Mouse (Mus musculus): ENCODE measurements around the gene Grk2. TPM values are rescaled to one million over a fixed set of nuclear protein-coding genes. Genes with fewer than 3 reads are reported as not detected.

The Grk2 gene
- polyA plus RNA-seq, 1 experiment: 120 TPM

DNA sequence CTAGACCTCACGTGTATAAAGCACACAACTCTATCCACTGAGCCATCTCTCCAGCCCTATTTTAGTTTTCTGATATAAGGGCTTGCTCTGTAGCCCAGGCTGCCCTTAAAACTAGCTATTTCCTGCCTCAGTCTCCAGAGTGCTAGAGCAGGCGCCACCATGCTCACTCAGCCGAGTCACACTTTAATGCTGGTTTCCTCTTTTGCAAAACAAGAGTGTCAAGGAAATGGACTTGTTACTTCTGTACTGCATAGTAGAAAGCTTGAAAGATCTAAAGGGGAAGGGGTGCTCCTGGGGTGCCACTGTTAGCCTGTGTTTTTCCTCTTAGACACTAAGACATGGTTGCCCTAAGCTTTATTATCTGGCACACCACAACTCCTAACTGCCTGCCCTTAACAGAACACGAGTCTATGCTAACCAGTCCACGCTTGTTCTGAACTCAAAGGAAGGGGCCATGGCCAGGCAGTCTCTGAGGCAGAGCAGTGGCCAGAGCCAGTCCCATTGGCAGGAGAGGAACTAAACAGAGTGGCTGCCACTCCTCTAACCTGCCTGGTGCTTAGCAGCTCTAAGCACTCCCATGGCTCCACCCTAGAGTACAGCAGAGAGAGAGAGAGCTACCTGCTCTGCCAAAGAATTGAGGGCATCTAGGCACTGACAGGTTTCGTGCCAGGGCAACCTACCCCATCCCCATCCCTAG, 6.3 kb downstream of the Grk2 start:
- 38% methylated on average over 6 of the region's 6 CpGs for WGBS
- peaks cover 53% of the 10 kb centered on the region for H3K4me1 ChIP-seq (ENCODE audit: control insufficient read depth, insufficient read depth, low read length)
- no peak for DNase-seq
- 0 out of 2 replicates have a peak, but pooled peaks have one; percentile 29 for TF ChIP-seq POLR2A (IDR thresholded peaks at IDR 0.05; ENCODE audit: borderline replicate concordance, extremely low read depth, low read depth, low read length)
- TF ChIP-seq CTCF (IDR thresholded peaks at IDR 0.05; ENCODE audit: insufficient read depth, low read length): no peak
- no peak overlapping the region for H3K4me3 ChIP-seq (replicated peaks; ENCODE audit: extremely low read depth, low read depth, low read length)

DNA sequence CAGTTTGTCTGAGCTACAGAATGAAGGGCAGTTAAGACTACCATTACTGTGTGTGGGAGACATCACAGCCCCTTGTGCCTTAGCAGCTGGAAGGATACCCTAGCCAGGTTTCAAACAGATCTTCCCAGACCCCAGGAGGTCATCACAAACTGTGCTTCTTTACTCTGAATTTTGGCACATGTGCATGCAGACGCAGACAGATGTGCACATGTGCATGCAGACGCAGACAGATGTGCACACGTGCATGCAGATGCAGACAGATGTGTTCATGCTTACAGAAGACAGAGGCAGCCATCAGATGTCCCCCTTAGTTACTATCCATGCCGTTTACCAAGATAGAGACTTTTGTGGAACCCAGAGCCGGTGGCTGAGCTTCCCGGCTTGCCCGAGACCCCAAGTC, 6.9 kb downstream of the Grk2 start:
- 89% methylated on average over 7 of the region's 7 CpGs for WGBS
- no peak overlapping the region for H3K4me3 ChIP-seq (replicated peaks; ENCODE audit: extremely low read depth, low read depth, low read length)
- peaks cover 51% of the 10 kb centered on the region for H3K4me1 ChIP-seq (ENCODE audit: control insufficient read depth, insufficient read depth, low read length)
- TF ChIP-seq POLR2A (IDR thresholded peaks at IDR 0.05; ENCODE audit: borderline replicate concordance, extremely low read depth, low read depth, low read length) (no peak), CTCF (IDR thresholded peaks at IDR 0.05; ENCODE audit: insufficient read depth, low read length) (no peak)
- no peak for DNase-seq

DNA sequence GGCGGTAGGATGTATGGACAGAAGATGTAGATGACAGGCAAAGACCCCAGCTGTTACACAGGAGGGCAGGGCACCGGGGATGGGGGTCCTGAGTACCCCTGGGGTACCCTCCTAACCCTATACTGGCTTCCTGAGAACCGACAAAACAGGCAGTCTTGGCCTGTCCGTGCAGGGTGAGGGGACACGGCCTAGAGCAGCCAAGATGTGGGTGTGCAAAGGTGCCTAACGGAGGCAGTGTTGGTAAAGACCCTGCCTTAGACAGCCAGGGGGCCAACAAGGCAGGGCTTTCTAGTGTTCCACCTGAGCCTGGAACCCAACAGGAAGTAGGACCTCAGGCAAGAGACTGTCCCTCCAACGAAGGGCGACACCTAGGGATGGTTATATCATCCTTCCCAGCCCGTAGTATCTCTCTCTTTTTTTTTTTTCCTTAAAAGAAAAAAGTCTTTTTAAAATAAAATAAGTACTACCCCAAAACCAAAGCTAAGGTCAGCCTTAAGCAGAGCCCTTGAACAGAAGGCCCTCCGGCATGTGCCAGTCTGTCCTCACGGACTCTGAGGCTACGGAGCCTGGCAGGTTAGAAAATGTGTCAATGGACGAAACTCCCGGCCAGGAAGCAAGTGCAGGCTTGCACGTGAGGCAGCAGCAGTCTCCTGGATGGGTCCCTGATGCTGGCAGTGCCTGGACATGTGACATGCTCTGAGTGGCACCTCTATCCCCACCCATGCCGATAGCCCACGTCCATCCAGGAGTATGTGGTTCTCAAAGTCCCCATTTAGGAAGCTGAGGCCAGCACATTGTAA, 7.5 kb downstream of the Grk2 start:
- WGBS: 76% methylated on average over 17 of the region's 17 CpGs
- H3K4me1 ChIP-seq (ENCODE audit: control insufficient read depth, insufficient read depth, low read length): peaks cover 53% of the 10 kb centered on the region

DNA sequence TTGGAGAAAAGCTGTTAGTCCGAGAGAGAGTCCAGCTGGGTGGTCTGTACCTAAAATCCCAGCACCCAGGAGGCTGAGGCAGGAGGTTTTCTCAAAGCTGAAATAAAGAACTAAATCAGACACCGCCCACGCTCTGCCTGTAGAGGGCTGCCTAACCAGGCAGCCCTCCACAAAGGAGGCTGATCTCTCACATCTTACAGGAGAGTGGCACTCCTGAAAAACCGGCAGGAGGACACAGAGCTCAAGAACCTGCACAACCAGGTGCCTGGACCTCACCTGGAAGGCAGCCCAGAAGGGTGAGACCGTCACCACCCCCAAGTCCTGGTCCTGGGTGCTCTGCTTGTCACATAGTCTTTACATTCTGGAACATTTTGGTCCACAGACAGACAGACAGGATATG, 8.2 kb downstream of the Grk2 start:
- TF ChIP-seq CTCF (IDR thresholded peaks at IDR 0.05; ENCODE audit: insufficient read depth, low read length) (no peak), POLR2A (IDR thresholded peaks at IDR 0.05; ENCODE audit: borderline replicate concordance, extremely low read depth, low read depth, low read length) (no peak)
- DNase-seq: no peak
- WGBS: 63% methylated on average over 5 of the region's 5 CpGs
- peaks cover 52% of the 10 kb centered on the region for H3K4me1 ChIP-seq (ENCODE audit: control insufficient read depth, insufficient read depth, low read length)
- no peak overlapping the region for H3K4me3 ChIP-seq (replicated peaks; ENCODE audit: extremely low read depth, low read depth, low read length)

More for the DNA sequence above, 7.5 kb downstream of the Grk2 start:
- H3K4me3 ChIP-seq (replicated peaks; ENCODE audit: extremely low read depth, low read depth, low read length): no peak overlapping the region
- peak; percentile 3 for DNase-seq
- no peak for TF ChIP-seq CTCF (IDR thresholded peaks at IDR 0.05; ENCODE audit: insufficient read depth, low read length)
- TF ChIP-seq POLR2A (IDR thresholded peaks at IDR 0.05; ENCODE audit: borderline replicate concordance, extremely low read depth, low read depth, low read length): no peak

DNA sequence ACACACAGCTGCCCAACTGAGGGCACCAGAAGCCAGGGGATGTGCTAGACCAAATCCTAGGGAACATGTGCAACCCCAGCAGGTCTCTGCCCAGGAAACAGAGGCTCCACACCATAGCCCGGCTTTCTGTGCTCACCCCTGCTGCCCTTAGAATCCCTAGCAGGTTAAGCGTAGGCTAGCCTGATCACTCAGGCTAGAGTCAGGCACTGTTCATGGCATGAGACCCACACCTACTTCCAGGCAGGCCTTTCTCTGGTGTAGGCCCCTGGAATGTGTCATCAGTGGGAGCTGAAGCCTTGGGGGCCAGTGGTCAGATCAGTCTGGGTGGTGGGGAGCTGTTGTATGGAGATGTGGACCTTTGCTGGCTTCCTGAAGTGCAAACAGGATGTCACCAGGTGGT, 9.4 kb downstream of the Grk2 start:
- Histone ChIP-seq H3K4me3 (replicated peaks; ENCODE audit: extremely low read depth, low read depth, low read length) (no peak overlapping the region), H3K4me1 (ENCODE audit: control insufficient read depth, insufficient read depth, low read length) (peaks cover 46% of the 10 kb centered on the region)
- 73% methylated on average over 2 of the region's 2 CpGs for WGBS
- DNase-seq: no peak
- TF ChIP-seq CTCF (IDR thresholded peaks at IDR 0.05; ENCODE audit: insufficient read depth, low read length) (no peak), POLR2A (IDR thresholded peaks at IDR 0.05; ENCODE audit: borderline replicate concordance, extremely low read depth, low read depth, low read length) (no peak)

DNA sequence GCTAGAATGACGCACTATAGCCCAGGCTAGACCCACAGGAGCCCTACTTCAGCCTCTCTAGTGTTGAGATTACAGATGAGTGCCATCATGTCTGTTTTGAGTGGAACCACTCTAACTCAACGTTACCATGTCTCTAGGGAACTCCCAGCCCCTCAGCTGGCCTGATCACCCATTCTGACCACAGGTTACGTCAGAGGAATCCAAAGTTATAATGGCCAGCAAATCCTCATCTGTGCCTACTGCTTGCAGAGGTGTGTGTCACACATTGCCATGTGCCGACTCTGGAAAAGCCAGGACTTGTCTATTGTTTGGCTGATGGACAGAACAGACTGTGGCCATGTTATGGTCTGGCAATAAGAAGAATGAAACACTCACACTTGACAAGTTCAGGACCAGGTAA, 10.6 kb downstream of the Grk2 start:
- DNase-seq: no peak
- Histone ChIP-seq H3K4me1 (ENCODE audit: control insufficient read depth, insufficient read depth, low read length) (peaks cover 38% of the 10 kb centered on the region), H3K4me3 (replicated peaks; ENCODE audit: extremely low read depth, low read depth, low read length) (no peak overlapping the region)
- 53% methylated on average over 4 of the region's 4 CpGs for WGBS
- TF ChIP-seq POLR2A (IDR thresholded peaks at IDR 0.05; ENCODE audit: borderline replicate concordance, extremely low read depth, low read depth, low read length) (no peak), CTCF (IDR thresholded peaks at IDR 0.05; ENCODE audit: insufficient read depth, low read length) (no peak)

DNA sequence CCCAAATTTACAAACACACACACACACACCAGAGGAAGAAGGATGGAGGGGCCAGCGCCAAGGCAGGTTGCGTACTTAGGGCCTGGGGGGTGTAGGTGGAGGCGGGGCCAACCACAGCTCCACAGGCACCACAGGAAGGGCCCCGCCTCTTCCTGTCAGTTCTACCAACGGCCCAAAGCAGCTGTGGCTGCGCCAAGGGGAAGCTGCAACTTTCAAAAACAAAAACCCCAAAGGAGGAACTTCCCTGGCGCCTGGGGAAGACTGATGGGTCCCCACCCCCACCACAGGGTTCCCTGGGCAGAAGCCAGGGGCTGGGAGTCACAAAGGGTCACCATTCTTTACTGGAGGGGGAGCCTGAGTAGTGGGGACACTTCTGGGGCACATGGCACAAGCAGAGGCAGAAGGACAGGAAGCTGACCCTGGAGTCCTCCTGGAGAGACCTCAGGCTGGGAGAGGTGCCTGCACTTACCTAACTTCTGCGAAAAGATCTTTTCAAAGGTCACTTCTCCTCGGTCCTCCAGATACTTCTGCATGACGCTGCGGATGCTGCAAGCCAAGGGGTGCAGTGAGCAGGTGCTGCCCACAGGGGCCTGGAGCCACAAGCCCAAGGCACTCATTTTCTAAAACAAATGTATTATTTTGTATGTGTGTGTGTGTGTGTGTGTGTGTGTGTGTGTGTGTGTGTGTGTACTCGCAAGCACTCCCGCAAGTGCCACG, 11.5 kb downstream of the Grk2 start:
- Histone ChIP-seq H3K4me3 (replicated peaks; ENCODE audit: extremely low read depth, low read depth, low read length) (no peak overlapping the region), H3K4me1 (ENCODE audit: control insufficient read depth, insufficient read depth, low read length) (peaks cover 29% of the 10 kb centered on the region)
- peak; percentile 52 for DNase-seq
- 32% methylated on average over 14 of the region's 14 CpGs for WGBS
- no peak for TF ChIP-seq CTCF (IDR thresholded peaks at IDR 0.05; ENCODE audit: insufficient read depth, low read length)
- TF ChIP-seq POLR2A (IDR thresholded peaks at IDR 0.05; ENCODE audit: borderline replicate concordance, extremely low read depth, low read depth, low read length): peak; percentile 15; the same call in 1 of the 2 replicates

DNA sequence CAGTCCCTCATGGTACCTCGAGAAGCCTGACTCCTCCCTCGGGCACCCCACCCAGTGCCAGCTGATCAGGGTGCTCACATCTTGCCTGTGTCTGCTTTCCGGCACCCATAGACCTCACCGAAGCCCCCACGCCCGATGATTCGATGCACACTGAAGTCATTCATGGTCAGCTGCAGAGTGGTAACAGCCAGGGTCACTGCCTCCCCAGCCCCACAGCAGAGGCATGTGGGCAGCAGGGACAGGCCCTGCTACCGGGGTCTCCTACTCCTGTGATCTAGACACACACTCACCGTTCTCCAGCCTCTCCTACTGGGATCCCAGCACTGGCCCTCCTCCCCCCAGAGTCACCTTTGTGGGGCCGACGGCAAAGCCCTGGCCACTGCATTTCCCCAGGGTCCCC, 14.9 kb downstream of the Grk2 start:
- 90% methylated on average over 11 of the region's 11 CpGs for WGBS
- H3K4me3 ChIP-seq (replicated peaks; ENCODE audit: extremely low read depth, low read depth, low read length): no peak overlapping the region
- no peak for DNase-seq
- peaks cover 12% of the 10 kb centered on the region for H3K4me1 ChIP-seq (ENCODE audit: control insufficient read depth, insufficient read depth, low read length)
- TF ChIP-seq CTCF (IDR thresholded peaks at IDR 0.05; ENCODE audit: insufficient read depth, low read length): no peak
- no peak for TF ChIP-seq POLR2A (IDR thresholded peaks at IDR 0.05; ENCODE audit: borderline replicate concordance, extremely low read depth, low read depth, low read length)

DNA sequence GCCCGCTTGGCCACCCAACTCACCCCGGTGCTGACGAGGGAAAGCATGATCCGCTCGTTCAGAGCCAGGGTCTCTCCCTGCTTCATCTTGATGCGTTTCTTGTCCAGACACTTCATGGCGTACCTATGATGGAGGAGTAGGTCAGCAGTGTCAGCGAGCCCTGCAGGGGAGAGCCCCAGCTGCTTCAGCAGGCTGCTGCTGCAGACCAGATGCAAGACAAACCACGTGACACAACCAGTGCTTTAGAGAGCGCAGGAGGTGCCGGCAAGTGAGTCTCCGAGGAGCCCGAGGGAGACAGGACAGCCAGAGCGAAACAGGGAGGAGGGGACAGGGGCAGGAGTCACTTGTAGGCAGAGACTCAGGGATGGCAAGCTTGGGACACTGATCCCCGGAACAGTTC, 15.3 kb downstream of the Grk2 start:
- no peak overlapping the region for H3K4me3 ChIP-seq (replicated peaks; ENCODE audit: extremely low read depth, low read depth, low read length)
- 89% methylated on average over 15 of the region's 15 CpGs for WGBS
- peaks cover 12% of the 10 kb centered on the region for H3K4me1 ChIP-seq (ENCODE audit: control insufficient read depth, insufficient read depth, low read length)
- DNase-seq: no peak
- no peak for TF ChIP-seq POLR2A (IDR thresholded peaks at IDR 0.05; ENCODE audit: borderline replicate concordance, extremely low read depth, low read depth, low read length)
- no peak for TF ChIP-seq CTCF (IDR thresholded peaks at IDR 0.05; ENCODE audit: insufficient read depth, low read length)
